Mouse (Mus musculus) megakaryocyte, embryonic 14.5 days (primary cell): ENCODE measurements around the gene Mib2. TPM values are rescaled to one million over a fixed set of nuclear protein-coding genes. Genes with fewer than 3 reads are reported as not detected.
A peak's percentile ranks its signal among the peaks of the same experiment; 100 is the strongest.
"Not testable (repeated sequence)": the region's sequence is repeated elsewhere in the genome, so short reads cannot be mapped to it uniquely, and the experiment has no call there.

Source experiments
- H3K27me3 ChIP-seq: replicated peaks from 2 replicates; pipeline ENCODE3; 2012; ENCODE audit warnings: inconsistent platforms
- H3K36me3 ChIP-seq: replicated peaks from 2 replicates; pipeline ENCODE3; 2012; ENCODE audit warnings: low read length, inconsistent platforms, mixed read lengths
- H3K4me1 ChIP-seq: 2 replicates; pipeline ENCODE4 v1.6.1; 2012; ENCODE audit warnings: inconsistent platforms
- H3K4me3 ChIP-seq: replicated peaks from 2 replicates; pipeline ENCODE3; 2012; ENCODE audit warnings: moderate library complexity, mild to moderate bottlenecking, inconsistent platforms
- H3K9me3 ChIP-seq: 2 replicates; pipeline ENCODE4 v1.6.1; 2012; ENCODE audit warnings: inconsistent platforms
- FLI1 ChIP-seq: IDR thresholded peaks from 2 replicates; pipeline ENCODE4 v1.6.1; 2012; ENCODE audit warnings: low read length, inconsistent platforms, mixed read lengths
- GATA1 ChIP-seq: IDR thresholded peaks from 3 replicates; pipeline ENCODE4 v1.6.1; 2012; ENCODE audit warnings: mixed read lengths, low read length, inconsistent platforms, borderline replicate concordance
- polyA plus RNA-seq: library from polyadenylated mRNA; stranded (reverse); fragments of >175 nt; gene quantifications from 2 replicates; pipeline ENCODE4 v1.2.3, GENCODE M21; 2012; ENCODE audit warnings: low replicate concordance; ENCODE audit not compliant: insufficient read depth

Gene Mib2
- polyA plus RNA-seq, 1 experiment = 45.2 TPM

DNA sequence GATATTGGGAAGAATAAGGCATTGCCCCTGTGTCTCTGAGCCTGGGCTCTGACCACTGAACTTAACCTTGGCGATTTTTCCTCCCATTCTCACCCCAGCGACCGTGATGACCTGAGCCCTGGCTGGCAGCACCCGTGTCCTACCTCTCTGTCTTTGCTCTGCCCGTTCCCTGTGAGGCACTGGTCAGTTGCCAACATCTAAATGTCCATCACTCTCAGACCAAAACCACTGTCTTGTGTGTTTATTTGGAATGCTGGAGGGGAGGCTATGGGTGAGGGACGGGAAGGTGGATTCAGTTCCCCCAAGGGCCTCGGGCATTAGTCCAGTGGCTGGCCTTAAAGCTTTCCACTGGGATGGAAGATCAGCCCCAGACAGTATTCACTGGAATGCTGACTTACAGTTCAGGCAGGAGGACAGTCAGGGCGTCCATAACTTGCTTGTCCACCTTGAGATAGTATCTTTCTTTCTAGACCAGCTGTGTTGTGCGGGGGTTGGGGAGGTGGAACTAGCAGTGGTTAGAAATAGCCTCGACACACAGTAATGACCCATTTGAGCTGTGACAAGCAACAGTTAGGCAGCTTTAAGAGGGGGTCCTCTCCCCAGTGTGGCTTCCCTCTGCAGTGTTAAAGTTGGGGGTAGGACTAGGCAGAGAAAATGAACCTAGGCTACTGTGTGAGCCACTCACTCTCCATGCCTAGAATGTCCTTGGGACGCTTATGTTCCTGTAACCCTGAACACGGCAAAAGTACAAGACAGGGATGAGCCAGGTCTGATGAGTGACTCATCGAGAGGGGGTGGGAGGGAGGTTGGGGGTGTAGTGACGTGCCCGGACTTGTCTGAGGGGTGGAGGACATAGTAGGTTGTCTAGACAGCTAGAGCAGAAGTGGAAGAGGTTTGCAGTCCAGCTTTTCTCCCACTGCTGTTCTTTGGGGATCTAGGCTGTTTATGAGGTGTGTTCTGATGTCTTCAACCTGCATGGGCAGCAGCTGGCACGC is 27.6 kb upstream of the Mib2 start:
- Histone ChIP-seq H3K9me3 (no peaks in the 10 kb centered on the region), H3K36me3 (no peaks in the 10 kb centered on the region), H3K27me3 (peaks cover 60% of the 10 kb centered on the region), H3K4me1 (peaks cover 55% of the 10 kb centered on the region), H3K4me3 (no peak overlapping the region)
- TF ChIP-seq FLI1 (no peak), GATA1 (no peak)

- no peaks in the 10 kb centered on the region for H3K9me3 ChIP-seq
- TF ChIP-seq FLI1 (no peak), GATA1 (no peak)
- no peaks in the 10 kb centered on the region for H3K36me3 ChIP-seq
- peaks cover 51% of the 10 kb centered on the region for H3K4me1 ChIP-seq
- peak overlapping the region; percentile 62 for H3K4me3 ChIP-seq
- H3K27me3 ChIP-seq = peaks cover 68% of the 10 kb centered on the region
Measured at GRCm38 (mm10) chr4:155695531-155696062, 26.6 kb upstream of the Mib2 start.

DNA sequence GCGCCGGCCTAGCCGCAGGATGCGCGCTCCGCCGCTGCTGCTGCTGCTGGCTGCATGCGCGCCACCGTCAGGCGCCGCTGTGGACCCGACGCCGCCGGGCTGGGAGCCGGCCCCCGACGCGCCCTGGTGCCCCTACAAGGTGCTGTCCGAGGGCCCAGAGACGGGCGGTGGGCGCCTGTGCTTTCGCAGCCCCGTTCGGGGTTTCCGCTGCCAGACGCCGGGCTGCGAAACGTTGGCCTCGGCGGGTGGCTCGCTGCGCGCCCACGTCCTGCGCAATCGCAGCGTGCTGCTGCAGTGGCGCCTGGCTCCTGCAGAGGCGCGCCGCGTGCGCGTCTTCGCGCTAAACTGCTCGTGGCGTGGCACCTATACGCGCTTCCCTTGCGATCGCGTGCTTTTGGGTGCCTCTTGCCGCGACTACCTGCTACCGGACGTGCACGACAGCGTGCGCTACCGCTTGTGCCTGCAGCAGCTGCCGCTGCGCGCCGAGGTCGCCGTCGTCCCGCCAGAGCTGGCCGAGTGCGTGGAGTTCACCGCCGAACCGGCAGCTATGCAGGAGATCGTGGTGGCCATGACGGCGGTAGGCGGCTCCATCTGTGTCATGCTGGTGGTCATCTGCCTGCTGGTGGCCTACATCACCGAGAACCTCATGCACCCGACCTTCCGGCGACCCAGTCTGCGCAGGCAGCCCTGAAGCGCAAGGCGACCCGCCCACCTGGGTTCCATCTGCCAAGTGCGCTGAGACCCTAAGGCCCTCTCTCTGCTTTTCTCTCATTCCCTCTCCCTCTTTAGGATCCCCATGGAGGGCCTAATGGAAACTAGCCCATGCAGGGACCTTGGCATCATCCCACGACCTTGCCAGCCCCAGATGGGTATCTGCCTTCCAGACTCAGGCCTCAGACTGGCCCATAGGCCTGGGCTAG is 25.7 kb upstream of the Mib2 start:
- H3K4me3 ChIP-seq = peak overlapping the region; percentile 95
- H3K9me3 ChIP-seq = no peaks in the 10 kb centered on the region
- H3K27me3 ChIP-seq = peaks cover 69% of the 10 kb centered on the region
- no peaks in the 10 kb centered on the region for H3K36me3 ChIP-seq
- H3K4me1 ChIP-seq = peaks cover 51% of the 10 kb centered on the region
- TF ChIP-seq FLI1 = no peak
- no peak for TF ChIP-seq GATA1

DNA sequence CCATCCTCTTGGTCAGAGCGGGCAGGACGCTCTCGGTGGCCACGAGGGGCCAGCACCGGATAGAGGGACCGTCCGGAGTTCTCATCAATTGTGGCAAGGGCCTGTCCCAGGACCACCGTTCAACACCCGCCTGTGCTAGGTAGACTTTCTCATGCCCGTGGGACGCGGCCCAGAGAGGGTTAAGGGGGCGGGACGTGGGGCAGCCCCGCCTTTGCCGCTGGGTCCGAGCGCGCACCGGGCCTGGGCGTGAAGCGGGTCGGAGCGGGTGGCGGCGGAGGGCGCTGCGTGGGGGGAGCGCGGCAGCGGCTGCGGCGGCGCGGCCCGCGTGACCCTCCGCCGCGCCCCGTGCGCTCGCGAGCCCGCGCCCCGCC is 25.1 kb upstream of the Mib2 start, which contains the start of gene Fndc10:
Fndc10 (plus strand) TSS at position 232 of the 371 bp plus-strand sequence.
- H3K27me3 ChIP-seq = peaks cover 68% of the 10 kb centered on the region
- no peak for TF ChIP-seq FLI1
- TF ChIP-seq GATA1 = no peak
- no peaks in the 10 kb centered on the region for H3K36me3 ChIP-seq

GRCm38 (mm10) chr4:155692421-155692820 is 23.4 kb upstream of the Mib2 start:
- Histone ChIP-seq H3K36me3 (no peaks in the 10 kb centered on the region), H3K9me3 (no peaks in the 10 kb centered on the region), H3K27me3 (peaks cover 62% of the 10 kb centered on the region), H3K4me3 (no peak overlapping the region), H3K4me1 (peaks cover 53% of the 10 kb centered on the region)
- TF ChIP-seq GATA1 = no peak
- no peak for TF ChIP-seq FLI1

More for the DNA sequence above, 25.1 kb upstream of the Mib2 start, which contains the start of gene Fndc10:
- peaks cover 51% of the 10 kb centered on the region for H3K4me1 ChIP-seq
- H3K9me3 ChIP-seq = no peaks in the 10 kb centered on the region
- H3K4me3 ChIP-seq = peak within 1 kb of the TSS; percentile 95

DNA sequence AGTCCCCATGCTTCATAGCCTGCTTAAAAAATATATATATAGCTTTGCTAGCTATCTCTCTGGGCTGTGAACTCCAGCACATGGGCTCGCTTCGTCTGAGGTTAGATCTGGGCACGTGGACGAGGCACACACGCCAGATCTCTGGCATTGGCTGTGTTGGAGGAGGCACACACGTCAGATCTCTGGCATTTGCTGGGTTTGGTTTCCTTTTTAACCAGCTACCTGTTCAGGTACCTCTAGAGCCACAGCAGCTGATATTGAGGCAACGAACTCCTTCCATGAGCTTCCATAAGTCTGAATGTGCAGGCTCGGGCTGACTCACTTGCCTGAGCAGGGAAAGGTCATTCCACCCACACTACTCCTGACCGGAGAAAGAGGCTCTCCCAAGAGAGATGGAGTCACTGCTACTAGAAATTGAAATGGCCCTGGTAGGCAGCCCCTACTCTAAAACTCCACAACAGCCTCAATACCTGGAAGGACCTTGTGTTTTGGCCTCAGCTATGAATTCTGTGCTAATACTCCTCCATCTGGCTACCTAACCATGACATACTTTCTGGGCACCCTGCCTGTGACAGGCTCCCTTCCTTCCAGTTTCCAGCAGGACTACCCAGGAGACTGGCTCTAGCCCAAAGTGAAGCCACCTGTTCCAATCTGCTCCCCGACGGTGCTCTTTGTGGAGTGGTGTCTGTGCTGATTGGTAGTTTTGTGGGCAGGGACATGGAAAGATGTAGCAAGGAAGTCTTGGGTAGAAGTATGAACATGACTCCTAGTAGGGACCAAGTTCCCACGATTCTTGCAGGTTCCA is 21.8 kb upstream of the Mib2 start:
- Histone ChIP-seq H3K36me3 (no peaks in the 10 kb centered on the region), H3K27me3 (peaks cover 53% of the 10 kb centered on the region), H3K4me1 (peaks cover 37% of the 10 kb centered on the region), H3K9me3 (no peaks in the 10 kb centered on the region), H3K4me3 (no peak overlapping the region)
- no peak for TF ChIP-seq GATA1
- TF ChIP-seq FLI1 = no peak

DNA sequence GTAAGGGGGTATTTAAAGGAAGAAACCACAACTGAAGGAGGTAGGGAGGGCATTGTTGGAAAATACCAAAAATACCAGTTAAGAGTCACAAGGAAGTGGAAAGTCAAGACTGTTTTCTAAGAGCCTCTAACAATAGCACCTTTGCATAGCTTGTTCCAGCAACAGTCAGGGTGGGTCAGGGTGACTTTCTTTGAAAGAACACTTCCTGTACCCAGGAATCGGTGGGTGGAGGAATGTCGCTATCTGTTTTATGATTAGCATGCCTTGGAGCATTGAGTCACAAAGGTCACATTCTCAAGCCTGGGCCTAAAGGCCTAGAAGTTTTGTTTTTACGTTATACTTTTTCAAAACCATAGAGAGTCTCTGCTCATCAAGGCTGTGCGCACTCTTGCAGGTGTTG is 18.8 kb upstream of the Mib2 start:
- not testable (repeated sequence) for H3K4me3 ChIP-seq, H3K4me1 ChIP-seq, H3K36me3 ChIP-seq, H3K9me3 ChIP-seq
- peaks cover 28% of the 10 kb centered on the region for H3K27me3 ChIP-seq

GRCm38 (mm10) chr4:155683670-155684277 is 14.8 kb upstream of the Mib2 start:
- H3K4me3 ChIP-seq, H3K4me1 ChIP-seq, H3K36me3 ChIP-seq, H3K9me3 ChIP-seq: not testable (repeated sequence)
- peaks cover 12% of the 10 kb centered on the region for H3K27me3 ChIP-seq

DNA sequence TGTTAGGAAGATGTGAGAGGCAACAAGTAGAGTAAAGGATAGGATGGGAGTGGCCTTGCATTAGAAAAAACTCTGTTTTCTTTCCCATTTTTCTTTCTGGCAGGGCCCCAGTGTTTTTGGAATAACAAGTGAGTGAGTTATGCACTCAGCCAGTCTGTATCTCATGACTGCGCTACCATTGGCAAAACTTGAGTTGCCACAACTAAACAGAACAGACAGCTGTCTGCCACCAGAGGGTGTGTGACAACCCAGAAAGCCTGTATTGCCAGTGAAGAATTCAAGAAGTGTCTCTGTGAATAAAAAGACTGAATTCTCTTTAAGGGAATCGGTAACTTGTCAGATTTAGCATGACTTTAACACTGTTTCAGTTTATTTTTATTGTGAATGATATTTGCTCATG is 7.0 kb upstream of the Mib2 start:
- no peaks in the 10 kb centered on the region for H3K4me1 ChIP-seq
- H3K4me3 ChIP-seq = no peak overlapping the region
- peaks cover 3% of the 10 kb centered on the region for H3K27me3 ChIP-seq
- H3K9me3 ChIP-seq = no peaks in the 10 kb centered on the region
- H3K36me3 ChIP-seq = no peaks in the 10 kb centered on the region
- no peak for TF ChIP-seq FLI1
- TF ChIP-seq GATA1 = no peak
